1 mouse cellular context compared by ENCODE assay signal in the genomic region with DNA sequence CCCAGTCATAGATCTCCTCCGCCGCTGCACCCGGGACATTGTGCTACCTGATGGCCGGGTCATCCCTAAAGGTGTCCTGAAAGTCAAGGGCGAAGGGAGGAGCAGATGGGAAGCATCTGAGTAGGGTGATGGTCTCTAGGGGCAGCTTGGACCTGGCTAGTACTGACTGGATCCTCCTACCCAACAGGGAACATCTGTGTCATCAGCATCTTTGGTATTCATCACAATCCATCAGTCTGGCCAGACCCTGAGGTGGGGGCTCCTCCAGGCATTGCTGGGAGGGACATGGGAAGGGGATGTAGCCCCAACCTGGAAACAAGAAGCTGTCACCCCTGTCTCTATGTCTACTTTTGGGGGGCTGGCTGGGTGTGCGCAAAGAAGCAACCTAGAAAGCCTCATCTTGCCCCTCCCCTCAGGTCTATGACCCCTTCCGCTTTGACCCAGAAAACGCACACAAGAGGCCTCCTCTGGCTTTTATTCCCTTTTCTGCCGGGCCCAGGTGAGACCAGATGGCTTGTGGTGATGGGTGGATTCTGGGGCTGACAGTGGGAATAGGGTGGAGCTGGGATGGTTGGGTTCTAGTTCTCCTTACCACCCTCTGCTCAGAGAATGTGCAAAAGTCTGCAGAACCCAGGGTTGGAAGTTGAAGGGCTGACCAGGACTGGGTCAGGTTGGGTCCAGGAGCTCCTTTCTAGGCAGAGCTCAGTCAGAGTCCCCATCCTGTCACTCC.
TF ChIP-seq lines count a peak whose summit lies in the region.

No protein-coding gene starts in this region.

TF ChIP-seq in CH12.LX, 34 proteins besides CTCF, POLR2A, EP300 and RAD21:
- TF ChIP-seq MAZ (IDR thresholded peaks at IDR 0.05; ENCODE audit: low read depth, low read length), result peak; percentile 4; the same call in 1 of the 2 replicates
